9 mouse cellular contexts compared by ENCODE assay signal in the genomic region with DNA sequence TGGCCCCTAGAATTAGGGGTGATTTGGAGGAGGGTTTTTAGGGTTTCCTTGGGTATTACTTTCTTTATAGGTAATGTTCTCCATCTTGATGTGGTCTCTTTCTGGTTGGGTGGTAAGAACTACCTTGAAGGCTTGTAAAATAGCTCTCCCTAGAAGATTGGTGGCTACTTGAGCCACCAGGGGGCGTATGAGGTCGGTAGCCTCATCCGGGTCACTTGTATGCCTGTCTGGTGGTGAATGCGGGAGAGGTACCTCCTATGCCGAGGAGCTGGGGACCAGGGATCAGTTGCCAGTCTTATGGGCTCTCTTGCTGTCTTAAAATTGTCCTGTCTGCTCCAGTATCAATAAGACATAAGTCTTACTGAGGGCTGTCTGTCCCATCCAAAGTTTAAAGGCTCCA. TPM values are rescaled to one million over a fixed set of nuclear protein-coding genes. Genes with fewer than 3 reads are reported as not detected.
DNase-seq lines count a peak whose midpoint lies in the region; ATAC-seq lines count a peak whose summit lies in the region.
"Had no signal": no experiment of that assay in that cellular context is flagged by ENCODE, and none has a peak within 500 bp of the region (broad histone marks: within the 10 kb centered on the region; RNA-seq: fewer than 3 reads in every experiment).

No protein-coding gene starts in this region.

- no peaks in the 10 kb centered on the region; the same call in 1 of the 2 replicates for H3K4me1 ChIP-seq in hindbrain, embryonic 11.5 days (replicated peaks; ENCODE audit: control insufficient read depth, insufficient read depth, low read length)
- H3K4me1 ChIP-seq in hindbrain, embryonic 14.5 days (replicated peaks; ENCODE audit: control insufficient read depth, insufficient read depth, low read length) = no peaks in the 10 kb centered on the region; the same call in 1 of the 2 replicates

- no peaks in the 10 kb centered on the region for H3K9me3 ChIP-seq in hindbrain, embryonic 11.5 days (ENCODE audit: control insufficient read depth, low read length)
- no peaks in the 10 kb centered on the region for H3K9me3 ChIP-seq in hindbrain, embryonic 14.5 days (ENCODE audit: control insufficient read depth, low read length)

- no peak overlapping the region for H3K9ac ChIP-seq in hindbrain, embryonic 11.5 days (ENCODE audit: low read depth, low read length)
- H3K9ac ChIP-seq in hindbrain, embryonic 14.5 days = no peak overlapping the region

- no peak overlapping the region for H3K4me3 ChIP-seq in hindbrain, embryonic 11.5 days (ENCODE audit: low read depth, low read length)
- H3K4me3 ChIP-seq in hindbrain, embryonic 14.5 days (replicated peaks; ENCODE audit: low read length) = no peak overlapping the region
- H3K4me3 ChIP-seq: erythroblast, embryonic 14.5 days had no signal

- no peak overlapping the region for H3K4me2 ChIP-seq in hindbrain, embryonic 11.5 days (replicated peaks; ENCODE audit: low read depth, low read length)
- H3K4me2 ChIP-seq in hindbrain, embryonic 14.5 days (replicated peaks) = no peak overlapping the region

- no peaks in the 10 kb centered on the region for H3K36me3 ChIP-seq in hindbrain, embryonic 11.5 days (ENCODE audit: control insufficient read depth, insufficient read depth, low read length)
- H3K36me3 ChIP-seq in hindbrain, embryonic 14.5 days (replicated peaks; ENCODE audit: control insufficient read depth, insufficient read depth) = no peaks in the 10 kb centered on the region

- H3K27me3 ChIP-seq in hindbrain, embryonic 11.5 days (ENCODE audit: control insufficient read depth, insufficient read depth, low read length) = no peaks in the 10 kb centered on the region
- H3K27me3 ChIP-seq in hindbrain, embryonic 14.5 days (ENCODE audit: control insufficient read depth, insufficient read depth, low read length) = no peaks in the 10 kb centered on the region

- H3K27ac ChIP-seq in hindbrain, embryonic 11.5 days (ENCODE audit: low read depth, low read length) = no peak overlapping the region
- no peak overlapping the region for H3K27ac ChIP-seq in hindbrain, embryonic 14.5 days

- 28% methylated on average over 5 of the region's 5 CpGs for WGBS in hindbrain, embryonic 11.5 days
- 23% methylated on average over 5 of the region's 5 CpGs for WGBS in hindbrain, embryonic 14.5 days

- ATAC-seq in hindbrain, embryonic 11.5 days (ENCODE audit: low FRiP score) = no peak
- ATAC-seq in hindbrain, embryonic 14.5 days (ENCODE audit: low FRiP score) = no peak
- peak; percentile 25 for ATAC-seq in CD4-positive, CD25-positive, alpha-beta regulatory T cell, adult 4 months

- DNase-seq in hindbrain, embryonic 11.5 days (ENCODE audit: low spot score) = peak; percentile 80
- no peak for DNase-seq in hindbrain, embryonic 14.5 days (ENCODE audit: low spot score)
- DNase-seq in adrenal gland, postnatal 36 days = peak; percentile 62 to 81
- peak; percentile 85 for DNase-seq in induced T-regulatory cell, adult 2 months (ENCODE audit: low read depth)
- peak; percentile 86 for DNase-seq in lung, postnatal 36 days
- DNase-seq in layer of hippocampus, adult 11-12 months (ENCODE audit: low spot score) = no peak
- DNase-seq in frontal cortex, adult 2 months (ENCODE audit: extremely low spot score in 1 of 2, low spot score in 1 of 2) = no peak

RNA-seq across cellular contexts. Expression of a gene that starts 7.2 kb away (rescaled TPM):
- not detected in 2 replicates for polyA plus RNA-seq in hindbrain, embryonic 11.5 days (2014; fragmentation: Nextera tagmentation; extraction: Ambion mirVana)
- polyA plus RNA-seq in hindbrain, embryonic 14.5 days (2014; fragmentation: Nextera tagmentation; extraction: Ambion mirVana) = 0.14 and 0.28 TPM in 2 replicates
- polyA plus RNA-seq in CD4-positive, CD25-positive, alpha-beta regulatory T cell, adult 4 months (2017; shearing (Covaris generic)) = not detected
- 1 to 10 TPM; 5.0 to 6.0 TPM for total RNA-seq in adrenal gland, postnatal 36 days (2021)
- 0.15 and 0.20 TPM in 2 replicates for polyA plus RNA-seq in frontal cortex, adult 2 months (2012; rRNA removed)
- polyA plus RNA-seq: erythroblast, embryonic 14.5 days had no signal

RNA-seq across cellular contexts. Expression of a gene that starts 9.1 kb away (rescaled TPM):
- polyA plus RNA-seq in hindbrain, embryonic 11.5 days (2014; fragmentation: Nextera tagmentation; extraction: Ambion mirVana) = 0.85 and 0.97 TPM in 2 replicates
- polyA plus RNA-seq in hindbrain, embryonic 14.5 days (2014; fragmentation: Nextera tagmentation; extraction: Ambion mirVana) = 0.98 and 1.6 TPM in 2 replicates
- under 1 TPM; 0.43 to 0.89 TPM for polyA plus RNA-seq in CD4-positive, CD25-positive, alpha-beta regulatory T cell, adult 4 months (2017; shearing (Covaris generic))
- total RNA-seq in adrenal gland, postnatal 36 days (2021) = 1 to 10 TPM; 2.1 to 2.6 TPM
- 0.78 and 0.86 TPM in 2 replicates for polyA plus RNA-seq in frontal cortex, adult 2 months (2012; rRNA removed)

RNA-seq across cellular contexts. Expression of a gene that starts 16.4 kb away (rescaled TPM):
- polyA plus RNA-seq in hindbrain, embryonic 11.5 days (2014; fragmentation: Nextera tagmentation; extraction: Ambion mirVana) = 126 and 129 TPM in 2 replicates
- 165 and 173 TPM in 2 replicates for polyA plus RNA-seq in hindbrain, embryonic 14.5 days (2014; fragmentation: Nextera tagmentation; extraction: Ambion mirVana)
- polyA plus RNA-seq in CD4-positive, CD25-positive, alpha-beta regulatory T cell, adult 4 months (2017; shearing (Covaris generic)) = 10 to 100 TPM in 1 of 2 experiments, 1 to 10 TPM in 1; 5.9 to 15.0 TPM
- total RNA-seq in adrenal gland, postnatal 36 days (2021) = 100 to 1,000 TPM in 1 of 2 experiments, 10 to 100 TPM in 1; 89.7 to 103 TPM
- 266 and 276 TPM in 2 replicates for polyA plus RNA-seq in frontal cortex, adult 2 months (2012; rRNA removed)

RNA-seq across cellular contexts. Expression of a gene that starts 30.9 kb away (rescaled TPM):
- polyA plus RNA-seq in hindbrain, embryonic 11.5 days (2014; fragmentation: Nextera tagmentation; extraction: Ambion mirVana) = 57.9 and 65.1 TPM in 2 replicates
- polyA plus RNA-seq in hindbrain, embryonic 14.5 days (2014; fragmentation: Nextera tagmentation; extraction: Ambion mirVana) = 86.8 and 96.6 TPM in 2 replicates
- polyA plus RNA-seq in CD4-positive, CD25-positive, alpha-beta regulatory T cell, adult 4 months (2017; shearing (Covaris generic)) = 10 to 100 TPM; 26.0 to 58.7 TPM
- 100 to 1,000 TPM in 1 of 2 experiments, 10 to 100 TPM in 1; 98.7 to 260 TPM for total RNA-seq in adrenal gland, postnatal 36 days (2021)
- polyA plus RNA-seq in frontal cortex, adult 2 months (2012; rRNA removed) = 69.0 and 81.9 TPM in 2 replicates

RNA-seq across cellular contexts. Expression of a gene that starts 35.1 kb away (rescaled TPM):
- polyA plus RNA-seq in hindbrain, embryonic 11.5 days (2014; fragmentation: Nextera tagmentation; extraction: Ambion mirVana) = 170 TPM in 2 replicates
- 74.0 and 89.3 TPM in 2 replicates for polyA plus RNA-seq in hindbrain, embryonic 14.5 days (2014; fragmentation: Nextera tagmentation; extraction: Ambion mirVana)
- 1 to 10 TPM; 7.0 to 9.5 TPM for polyA plus RNA-seq in CD4-positive, CD25-positive, alpha-beta regulatory T cell, adult 4 months (2017; shearing (Covaris generic))
- total RNA-seq in adrenal gland, postnatal 36 days (2021) = 100 to 1,000 TPM; 138 to 139 TPM
- polyA plus RNA-seq in frontal cortex, adult 2 months (2012; rRNA removed) = 17.2 and 25.8 TPM in 2 replicates

Comparison
In these comparisons a context has a peak if more than half of its experiments do, and no peak if none do; other contexts are left out.
1. DNase-seq: peak in hindbrain, embryonic 11.5 days (single experiment), adrenal gland, postnatal 36 days (2 of 2), induced T-regulatory cell, adult 2 months (single experiment) and lung, postnatal 36 days (single experiment); none in hindbrain, embryonic 14.5 days (single experiment), layer of hippocampus, adult 11-12 months (single experiment) and frontal cortex, adult 2 months (0 of 2).